Mouse (Mus musculus) ES-E14 (cell line): ENCODE results near the gene Slain2.

Experiments used
- CHD2 ChIP-seq: IDR thresholded peaks from 2 replicates; pipeline ENCODE4 v1.6.1; 2014; ENCODE audit warnings: mild to moderate bottlenecking, low read depth, low read length, inconsistent platforms
- HCFC1 ChIP-seq: IDR thresholded peaks from 2 replicates; pipeline ENCODE4 v1.6.1; 2012; ENCODE audit warnings: low read length, inconsistent platforms, borderline replicate concordance; ENCODE audit not compliant: insufficient read depth
- ZNF384 ChIP-seq: IDR thresholded peaks from 2 replicates; pipeline ENCODE4 v1.6.1; 2012; ENCODE audit warnings: low read depth, low read length, inconsistent platforms

DNA sequence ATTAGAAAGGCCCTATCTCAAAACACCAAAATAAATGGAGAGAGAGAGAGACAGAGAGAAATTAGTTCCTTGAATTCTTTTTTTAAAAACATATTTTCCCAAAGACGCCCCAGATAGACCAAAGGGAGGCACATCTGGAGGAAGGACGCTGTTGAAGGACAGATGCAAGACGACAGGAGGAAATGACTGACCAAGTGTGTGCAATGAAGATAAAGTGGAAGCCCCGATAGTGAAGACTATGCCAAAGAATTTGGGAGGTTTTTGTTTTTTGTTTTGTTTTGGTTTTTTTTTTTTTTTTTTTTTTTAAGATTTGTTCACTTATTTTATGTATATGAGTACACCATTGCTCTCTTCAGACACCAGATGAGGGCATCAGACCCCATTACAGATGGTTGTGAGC, 4.7 kb upstream of the Slain2 start:
- TF ChIP-seq CHD2 (no peak), ZNF384 (no peak), HCFC1 (no peak)
